Mouse (Mus musculus) lung, postnatal 36 days (tissue): ENCODE data around the gene Gm13283.
"Not testable (repeated sequence)": the region's sequence is repeated elsewhere in the genome, so short reads cannot be mapped to it uniquely, and the experiment has no call there.

Source experiments
- DNase-seq: peaks from one replicate; pipeline ENCODE4 v3.0.0; 2022; ENCODE audit warnings: mixed read lengths

Gm13283 gene

DNA sequence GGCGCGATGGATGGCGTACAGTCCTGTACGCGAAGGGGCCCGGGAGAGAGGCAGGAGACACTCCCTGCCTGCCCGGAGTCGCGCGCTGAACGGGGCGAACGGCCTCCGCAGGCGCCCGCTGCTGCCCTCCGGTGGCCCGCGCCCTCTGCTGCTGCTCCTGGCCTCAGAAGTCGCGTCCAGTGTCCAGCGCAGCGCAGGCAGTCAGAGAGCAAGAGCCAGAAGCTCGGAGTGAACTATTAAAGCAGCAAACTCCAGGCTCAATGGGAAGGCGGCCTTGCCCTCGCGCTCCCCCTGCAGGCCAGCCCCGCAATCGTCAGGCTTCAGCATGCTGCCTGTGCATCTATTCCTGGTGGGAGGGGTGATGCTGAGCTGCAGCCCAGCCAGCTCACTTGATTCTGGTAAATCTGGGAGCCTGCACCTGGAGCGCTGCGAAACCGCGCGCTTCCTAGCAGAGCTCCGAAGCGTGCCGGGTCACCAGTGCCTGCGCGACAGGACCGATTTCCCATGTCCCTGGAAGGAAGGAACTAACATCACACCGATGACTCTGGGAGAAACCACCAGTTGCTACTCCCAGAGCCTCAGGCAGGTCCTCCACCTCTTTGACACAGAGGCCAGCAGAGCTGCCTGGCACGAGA lies 3.6 kb downstream of the Gm13283 start:
- peak; percentile 74 for DNase-seq

DNA sequence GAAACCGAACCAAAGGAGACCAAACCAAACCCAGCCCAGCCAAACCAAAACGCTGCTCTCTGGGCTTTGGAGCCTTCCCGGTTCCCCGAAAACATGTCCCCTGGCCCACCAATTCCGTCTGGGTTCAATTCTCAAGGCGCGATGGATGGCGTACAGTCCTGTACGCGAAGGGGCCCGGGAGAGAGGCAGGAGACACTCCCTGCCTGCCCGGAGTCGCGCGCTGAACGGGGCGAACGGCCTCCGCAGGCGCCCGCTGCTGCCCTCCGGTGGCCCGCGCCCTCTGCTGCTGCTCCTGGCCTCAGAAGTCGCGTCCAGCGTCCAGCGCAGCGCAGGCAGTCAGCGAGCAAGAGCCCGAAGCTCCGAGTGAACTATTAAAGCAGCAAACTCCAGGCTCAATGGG lies 13.6 kb downstream of the Gm13283 start, which contains the start of gene Gm13290:
Gene Gm13290, plus strand, starts transcription at position 301 of the 400 bp plus-strand sequence.
- not testable (repeated sequence) for DNase-seq

DNA sequence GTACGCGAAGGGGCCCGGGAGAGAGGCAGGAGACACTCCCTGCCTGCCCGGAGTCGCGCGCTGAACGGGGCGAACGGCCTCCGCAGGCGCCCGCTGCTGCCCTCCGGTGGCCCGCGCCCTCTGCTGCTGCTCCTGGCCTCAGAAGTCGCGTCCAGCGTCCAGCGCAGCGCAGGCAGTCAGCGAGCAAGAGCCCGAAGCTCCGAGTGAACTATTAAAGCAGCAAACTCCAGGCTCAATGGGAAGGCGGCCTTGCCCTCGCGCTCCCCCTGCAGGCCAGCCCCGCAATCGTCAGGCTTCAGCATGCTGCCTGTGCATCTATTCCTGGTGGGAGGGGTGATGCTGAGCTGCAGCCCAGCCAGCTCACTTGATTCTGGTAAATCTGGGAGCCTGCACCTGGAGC lies 16.7 kb downstream of the Gm13283 start, which contains the start of gene Gm13289:
Gene Gm13289, plus strand, starts transcription at position 301 of the 400 bp plus-strand sequence.
- not testable (repeated sequence) for DNase-seq

DNA sequence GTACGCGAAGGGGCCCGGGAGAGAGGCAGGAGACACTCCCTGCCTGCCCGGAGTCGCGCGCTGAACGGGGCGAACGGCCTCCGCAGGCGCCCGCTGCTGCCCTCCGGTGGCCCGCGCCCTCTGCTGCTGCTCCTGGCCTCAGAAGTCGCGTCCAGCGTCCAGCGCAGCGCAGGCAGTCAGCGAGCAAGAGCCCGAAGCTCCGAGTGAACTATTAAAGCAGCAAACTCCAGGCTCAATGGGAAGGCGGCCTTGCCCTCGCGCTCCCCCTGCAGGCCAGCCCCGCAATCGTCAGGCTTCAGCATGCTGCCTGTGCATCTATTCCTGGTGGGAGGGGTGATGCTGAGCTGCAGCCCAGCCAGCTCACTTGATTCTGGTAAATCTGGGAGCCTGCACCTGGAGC lies 19.6 kb downstream of the Gm13283 start, which contains the start of gene Gm13272:
Gene Gm13272, plus strand, starts transcription at position 301 of the 400 bp plus-strand sequence.
- DNase-seq = not testable (repeated sequence)

DNA sequence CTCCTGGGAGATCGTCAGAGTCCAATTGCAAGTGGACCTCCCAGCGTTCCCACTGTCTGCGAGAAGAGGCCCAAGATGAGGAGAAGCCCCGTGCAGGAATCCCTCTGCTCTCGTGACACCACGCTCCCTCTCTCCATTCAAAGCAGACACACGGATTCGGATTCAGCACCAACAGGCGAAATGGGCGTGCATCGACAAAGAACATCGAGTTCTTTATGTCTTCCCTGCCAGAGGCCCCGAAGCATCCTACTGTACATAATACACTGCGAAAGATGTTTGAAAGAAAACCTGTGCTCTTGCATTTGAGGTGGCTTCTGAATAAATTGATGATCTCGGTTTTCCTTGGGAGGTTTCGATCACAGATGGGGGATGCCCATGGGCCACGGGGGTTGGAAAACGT lies 20.4 kb downstream of the Gm13283 start:
- DNase-seq = not testable (repeated sequence)

DNA sequence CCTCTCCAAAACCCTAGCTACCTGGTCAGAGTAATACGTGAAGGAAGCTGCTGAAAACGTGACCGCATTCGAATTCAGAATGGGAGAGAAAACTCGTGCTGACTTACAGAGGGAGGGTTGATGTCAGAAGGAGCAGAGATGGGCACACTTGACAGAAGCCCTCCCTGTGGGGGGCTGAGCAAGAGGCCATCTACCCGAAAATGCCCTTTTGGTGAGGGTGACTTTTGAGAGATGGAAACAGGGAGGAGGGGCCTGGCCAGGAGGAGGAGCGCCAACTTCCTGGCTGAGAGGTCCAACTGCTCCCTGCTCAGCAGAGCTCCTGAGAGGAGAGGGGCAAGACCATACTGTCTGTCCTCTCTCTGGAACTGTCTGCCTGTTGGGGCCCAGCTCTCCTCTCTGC lies 21.9 kb downstream of the Gm13283 start, which contains the start of gene Ifnz:
Gene Ifnz, plus strand, starts transcription at position 301 of the 400 bp plus-strand sequence.
- not testable (repeated sequence) for DNase-seq

DNA sequence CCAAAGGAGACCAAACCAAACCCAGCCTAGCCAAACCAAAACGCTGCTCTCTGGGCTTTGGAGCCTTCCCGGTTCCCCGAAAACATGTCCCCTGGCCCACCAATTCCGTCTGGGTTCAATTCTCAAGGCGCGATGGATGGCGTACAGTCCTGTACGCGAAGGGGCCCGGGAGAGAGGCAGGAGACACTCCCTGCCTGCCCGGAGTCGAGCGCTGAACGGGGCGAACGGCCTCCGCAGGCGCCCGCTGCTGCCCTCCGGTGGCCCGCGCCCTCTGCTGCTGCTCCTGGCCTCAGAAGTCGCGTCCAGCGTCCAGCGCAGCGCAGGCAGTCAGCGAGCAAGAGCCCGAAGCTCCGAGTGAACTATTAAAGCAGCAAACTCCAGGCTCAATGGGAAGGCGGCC lies 22.4 kb downstream of the Gm13283 start:
- not testable (repeated sequence) for DNase-seq

DNA sequence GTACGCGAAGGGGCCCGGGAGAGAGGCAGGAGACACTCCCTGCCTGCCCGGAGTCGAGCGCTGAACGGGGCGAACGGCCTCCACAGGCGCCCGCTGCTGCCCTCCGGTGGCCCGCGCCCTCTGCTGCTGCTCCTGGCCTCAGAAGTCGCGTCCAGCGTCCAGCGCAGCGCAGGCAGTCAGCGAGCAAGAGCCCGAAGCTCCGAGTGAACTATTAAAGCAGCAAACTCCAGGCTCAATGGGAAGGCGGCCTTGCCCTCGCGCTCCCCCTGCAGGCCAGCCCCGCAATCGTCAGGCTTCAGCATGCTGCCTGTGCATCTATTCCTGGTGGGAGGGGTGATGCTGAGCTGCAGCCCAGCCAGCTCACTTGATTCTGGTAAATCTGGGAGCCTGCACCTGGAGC lies 25.5 kb downstream of the Gm13283 start, which contains the start of gene Gm13276:
Gene Gm13276, plus strand, starts transcription at position 301 of the 400 bp plus-strand sequence.
- DNase-seq = not testable (repeated sequence)

DNA sequence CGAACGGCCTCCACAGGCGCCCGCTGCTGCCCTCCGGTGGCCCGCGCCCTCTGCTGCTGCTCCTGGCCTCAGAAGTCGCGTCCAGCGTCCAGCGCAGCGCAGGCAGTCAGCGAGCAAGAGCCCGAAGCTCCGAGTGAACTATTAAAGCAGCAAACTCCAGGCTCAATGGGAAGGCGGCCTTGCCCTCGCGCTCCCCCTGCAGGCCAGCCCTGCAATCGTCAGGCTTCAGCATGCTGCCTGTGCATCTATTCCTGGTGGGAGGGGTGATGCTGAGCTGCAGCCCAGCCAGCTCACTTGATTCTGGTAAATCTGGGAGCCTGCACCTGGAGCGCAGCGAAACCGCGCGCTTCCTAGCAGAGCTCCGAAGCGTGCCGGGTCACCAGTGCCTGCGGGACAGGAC lies 28.5 kb downstream of the Gm13283 start, which contains the start of gene Gm13277:
Gene Gm13277, plus strand, starts transcription at position 231 of the 400 bp plus-strand sequence.
- DNase-seq = peak; percentile 84

DNA sequence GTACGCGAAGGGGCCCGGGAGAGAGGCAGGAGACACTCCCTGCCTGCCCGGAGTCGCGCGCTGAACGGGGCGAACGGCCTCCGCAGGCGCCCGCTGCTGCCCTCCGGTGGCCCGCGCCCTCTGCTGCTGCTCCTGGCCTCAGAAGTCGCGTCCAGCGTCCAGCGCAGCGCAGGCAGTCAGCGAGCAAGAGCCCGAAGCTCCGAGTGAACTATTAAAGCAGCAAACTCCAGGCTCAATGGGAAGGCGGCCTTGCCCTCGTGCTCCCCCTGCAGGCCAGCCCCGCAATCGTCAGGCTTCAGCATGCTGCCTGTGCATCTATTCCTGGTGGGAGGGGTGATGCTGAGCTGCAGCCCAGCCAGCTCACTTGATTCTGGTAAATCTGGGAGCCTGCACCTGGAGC lies 31.3 kb downstream of the Gm13283 start, which contains the start of gene Gm13278:
Gene Gm13278, plus strand, starts transcription at position 301 of the 400 bp plus-strand sequence.
- not testable (repeated sequence) for DNase-seq

DNA sequence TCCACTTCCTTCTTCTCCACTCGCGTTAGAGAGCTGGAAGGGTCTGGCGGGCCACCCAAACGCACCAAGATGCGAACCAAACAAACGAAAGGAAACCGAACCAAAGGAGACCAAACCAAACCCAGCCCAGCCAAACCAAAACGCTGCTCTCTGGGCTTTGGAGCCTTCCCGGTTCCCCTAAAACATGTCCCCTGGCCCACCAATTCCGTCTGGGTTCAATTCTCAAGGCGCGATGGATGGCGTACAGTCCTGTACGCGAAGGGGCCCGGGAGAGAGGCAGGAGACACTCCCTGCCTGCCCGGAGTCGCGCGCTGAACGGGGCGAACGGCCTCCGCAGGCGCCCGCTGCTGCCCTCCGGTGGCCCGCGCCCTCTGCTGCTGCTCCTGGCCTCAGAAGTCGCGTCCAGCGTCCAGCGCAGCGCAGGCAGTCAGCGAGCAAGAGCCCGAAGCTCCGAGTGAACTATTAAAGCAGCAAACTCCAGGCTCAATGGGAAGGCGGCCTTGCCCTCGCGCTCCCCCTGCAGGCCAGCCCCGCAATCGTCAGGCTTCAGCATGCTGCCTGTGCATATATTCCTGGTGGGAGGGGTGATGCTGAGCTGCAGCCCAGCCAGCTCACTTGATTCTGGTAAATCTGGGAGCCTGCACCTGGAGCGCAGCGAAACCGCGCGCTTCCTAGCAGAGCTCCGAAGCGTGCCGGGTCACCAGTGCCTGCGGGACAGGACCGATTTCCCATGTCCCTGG lies 34.2 kb downstream of the Gm13283 start, which contains the start of gene Gm13275:
Gene Gm13275, plus strand, starts transcription at position 552 of the 740 bp plus-strand sequence.
- peak; percentile 34 for DNase-seq

DNA sequence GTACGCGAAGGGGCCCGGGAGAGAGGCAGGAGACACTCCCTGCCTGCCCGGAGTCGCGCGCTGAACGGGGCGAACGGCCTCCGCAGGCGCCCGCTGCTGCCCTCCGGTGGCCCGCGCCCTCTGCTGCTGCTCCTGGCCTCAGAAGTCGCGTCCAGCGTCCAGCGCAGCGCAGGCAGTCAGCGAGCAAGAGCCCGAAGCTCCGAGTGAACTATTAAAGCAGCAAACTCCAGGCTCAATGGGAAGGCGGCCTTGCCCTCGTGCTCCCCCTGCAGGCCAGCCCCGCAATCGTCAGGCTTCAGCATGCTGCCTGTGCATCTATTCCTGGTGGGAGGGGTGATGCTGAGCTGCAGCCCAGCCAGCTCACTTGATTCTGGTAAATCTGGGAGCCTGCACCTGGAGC lies 37.2 kb downstream of the Gm13283 start, which contains the start of gene Gm13279:
Gene Gm13279, plus strand, starts transcription at position 301 of the 400 bp plus-strand sequence.
- DNase-seq = not testable (repeated sequence)

DNA sequence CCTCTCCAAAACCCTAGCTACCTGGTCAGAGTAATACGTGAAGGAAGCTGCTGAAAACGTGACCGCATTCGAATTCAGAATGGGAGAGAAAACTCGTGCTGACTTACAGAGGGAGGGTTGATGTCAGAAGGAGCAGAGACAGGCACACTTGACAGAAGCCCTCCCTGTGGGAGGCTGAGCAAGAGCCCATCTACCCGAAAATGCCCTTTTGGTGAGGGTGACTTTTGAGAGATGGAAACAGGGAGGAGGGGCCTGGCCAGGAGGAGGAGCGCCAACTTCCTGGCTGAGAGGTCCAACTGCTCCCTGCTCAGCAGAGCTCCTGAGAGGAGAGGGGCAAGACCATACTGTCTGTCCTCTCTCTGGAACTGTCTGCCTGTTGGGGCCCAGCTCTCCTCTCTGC lies 39.4 kb downstream of the Gm13283 start, which contains the start of gene Gm13285:
Gene Gm13285, plus strand, starts transcription at position 301 of the 400 bp plus-strand sequence.
- not testable (repeated sequence) for DNase-seq

DNA sequence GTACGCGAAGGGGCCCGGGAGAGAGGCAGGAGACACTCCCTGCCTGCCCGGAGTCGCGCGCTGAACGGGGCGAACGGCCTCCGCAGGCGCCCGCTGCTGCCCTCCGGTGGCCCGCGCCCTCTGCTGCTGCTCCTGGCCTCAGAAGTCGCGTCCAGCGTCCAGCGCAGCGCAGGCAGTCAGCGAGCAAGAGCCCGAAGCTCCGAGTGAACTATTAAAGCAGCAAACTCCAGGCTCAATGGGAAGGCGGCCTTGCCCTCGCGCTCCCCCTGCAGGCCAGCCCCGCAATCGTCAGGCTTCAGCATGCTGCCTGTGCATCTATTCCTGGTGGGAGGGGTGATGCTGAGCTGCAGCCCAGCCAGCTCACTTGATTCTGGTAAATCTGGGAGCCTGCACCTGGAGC lies 43.0 kb downstream of the Gm13283 start, which contains the start of gene Gm13287:
Gene Gm13287, plus strand, starts transcription at position 301 of the 400 bp plus-strand sequence.
- not testable (repeated sequence) for DNase-seq

DNA sequence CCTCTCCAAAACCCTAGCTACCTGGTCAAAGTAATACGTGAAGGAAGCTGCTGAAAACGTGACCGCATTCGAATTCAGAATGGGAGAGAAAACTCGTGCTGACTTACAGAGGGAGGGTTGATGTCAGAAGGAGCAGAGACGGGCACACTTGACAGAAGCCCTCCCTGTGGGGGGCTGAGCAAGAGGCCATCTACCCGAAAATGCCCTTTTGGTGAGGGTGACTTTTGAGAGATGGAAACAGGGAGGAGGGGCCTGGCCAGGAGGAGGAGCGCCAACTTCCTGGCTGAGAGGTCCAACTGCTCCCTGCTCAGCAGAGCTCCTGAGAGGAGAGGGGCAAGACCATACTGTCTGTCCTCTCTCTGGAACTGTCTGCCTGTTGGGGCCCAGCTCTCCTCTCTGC lies 45.3 kb downstream of the Gm13283 start, which contains the start of gene Gm13288:
Gene Gm13288, plus strand, starts transcription at position 301 of the 400 bp plus-strand sequence.
- not testable (repeated sequence) for DNase-seq

DNA sequence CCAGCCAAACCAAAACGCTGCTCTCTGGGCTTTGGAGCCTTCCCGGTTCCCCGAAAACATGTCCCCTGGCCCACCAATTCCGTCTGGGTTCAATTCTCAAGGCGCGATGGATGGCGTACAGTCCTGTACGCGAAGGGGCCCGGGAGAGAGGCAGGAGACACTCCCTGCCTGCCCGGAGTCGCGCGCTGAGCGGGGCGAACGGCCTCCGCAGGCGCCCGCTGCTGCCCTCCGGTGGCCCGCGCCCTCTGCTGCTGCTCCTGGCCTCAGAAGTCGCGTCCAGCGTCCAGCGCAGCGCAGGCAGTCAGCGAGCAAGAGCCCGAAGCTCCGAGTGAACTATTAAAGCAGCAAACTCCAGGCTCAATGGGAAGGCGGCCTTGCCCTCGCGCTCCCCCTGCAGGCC lies 45.8 kb downstream of the Gm13283 start:
- DNase-seq = peak; percentile 19
